Mouse (Mus musculus): Measurements from ENCODE around the gene Cirbp.

- TF ChIP-seq CTCF (IDR thresholded peaks at IDR 0.05; ENCODE audit: low read depth): no peak
- TF ChIP-seq EP300 (IDR thresholded peaks at IDR 0.05; ENCODE audit: low read depth): no peak
These were observed 9.6 kb upstream of the Cirbp start for GRCm38 (mm10) chr10:80156002-80156751.

Measured in liver, embryonic 14.5 days (tissue).